Mouse (Mus musculus) thymus, postnatal 10 days (tissue): ENCODE data around the gene Ston2.

Experiments
- DNase-seq, 2 experiments: peaks; one replicate each; pipeline ENCODE4 v3.0.0; 2021; ENCODE audit warnings: low spot score in 2 of 2

Ston2 gene

DNA sequence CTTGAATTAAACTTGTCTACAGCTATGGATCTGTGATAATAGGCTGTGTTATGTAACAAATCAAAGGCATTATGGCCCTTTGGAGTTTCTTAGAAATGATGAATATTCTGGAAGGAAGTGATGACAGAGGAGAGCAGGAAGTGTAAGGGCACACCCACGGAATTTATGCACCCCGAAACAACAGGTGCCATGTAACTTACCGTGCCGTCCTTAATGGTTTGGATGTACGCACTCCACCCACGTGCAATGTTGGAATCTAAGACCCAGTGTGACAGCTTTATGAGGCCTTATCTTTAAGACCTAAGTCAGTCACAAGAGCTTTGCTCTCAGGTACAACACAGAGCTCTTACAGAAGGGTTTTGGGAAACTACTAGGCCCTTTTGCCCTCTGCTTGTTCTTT, 124.9 kb downstream of the Ston2 start:
- no peak for DNase-seq

DNA sequence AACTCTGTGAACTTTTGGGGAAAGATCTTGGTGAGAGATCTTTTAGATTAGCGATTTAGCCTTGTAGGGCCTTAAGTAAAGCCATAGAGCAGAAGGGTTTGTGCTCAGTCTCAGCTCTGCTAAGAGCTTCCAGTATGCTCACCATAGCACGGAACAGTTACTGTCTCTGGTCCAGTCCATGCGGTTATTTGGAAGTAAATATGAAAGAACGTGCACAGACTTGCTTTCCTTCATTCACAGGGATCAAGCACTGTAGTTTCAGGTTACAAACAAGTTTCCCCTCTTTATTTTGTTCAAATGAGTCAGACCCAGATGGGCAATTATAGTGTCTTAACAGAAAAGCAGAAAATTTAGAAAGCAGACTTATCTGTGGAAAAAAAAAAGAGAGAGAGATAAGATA, 125.3 kb downstream of the Ston2 start:
- no peak for DNase-seq

DNA sequence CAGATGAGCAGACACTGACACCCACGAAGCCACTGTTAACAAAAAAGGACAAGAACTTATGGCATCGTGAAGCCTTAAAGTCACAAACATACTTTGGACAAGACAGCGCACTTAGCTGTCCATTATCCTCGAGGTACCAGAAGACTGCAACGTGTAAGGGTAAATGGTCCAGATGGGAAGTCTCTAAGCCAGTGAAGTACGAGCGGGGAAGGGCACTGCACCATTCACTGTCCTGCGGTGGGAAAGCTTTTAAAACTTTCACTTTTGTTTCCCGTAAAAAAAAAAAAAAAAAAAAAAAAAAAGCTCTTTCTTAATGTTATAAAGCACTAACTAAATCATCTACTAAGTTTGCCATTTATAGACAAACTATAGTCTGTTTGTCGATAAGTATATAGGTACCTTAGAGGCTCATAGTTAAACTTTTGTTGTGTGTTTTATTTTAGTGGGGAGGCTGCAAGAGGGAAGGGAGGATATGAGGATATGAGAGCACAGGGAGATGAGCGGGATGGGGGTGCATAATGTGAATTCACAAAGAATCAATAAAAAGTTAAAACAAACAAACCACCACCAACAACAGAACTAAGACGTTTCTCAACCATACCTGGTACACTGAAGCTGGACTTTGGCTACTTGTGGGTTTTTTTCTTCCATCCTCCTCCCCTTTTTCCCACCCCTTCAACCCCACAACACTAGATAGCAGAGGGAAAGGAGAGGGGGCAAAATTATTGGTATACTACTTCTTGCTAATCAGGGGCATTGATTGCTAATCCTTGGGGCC, 127.4 kb downstream of the Ston2 start:
- no peak for DNase-seq

DNA sequence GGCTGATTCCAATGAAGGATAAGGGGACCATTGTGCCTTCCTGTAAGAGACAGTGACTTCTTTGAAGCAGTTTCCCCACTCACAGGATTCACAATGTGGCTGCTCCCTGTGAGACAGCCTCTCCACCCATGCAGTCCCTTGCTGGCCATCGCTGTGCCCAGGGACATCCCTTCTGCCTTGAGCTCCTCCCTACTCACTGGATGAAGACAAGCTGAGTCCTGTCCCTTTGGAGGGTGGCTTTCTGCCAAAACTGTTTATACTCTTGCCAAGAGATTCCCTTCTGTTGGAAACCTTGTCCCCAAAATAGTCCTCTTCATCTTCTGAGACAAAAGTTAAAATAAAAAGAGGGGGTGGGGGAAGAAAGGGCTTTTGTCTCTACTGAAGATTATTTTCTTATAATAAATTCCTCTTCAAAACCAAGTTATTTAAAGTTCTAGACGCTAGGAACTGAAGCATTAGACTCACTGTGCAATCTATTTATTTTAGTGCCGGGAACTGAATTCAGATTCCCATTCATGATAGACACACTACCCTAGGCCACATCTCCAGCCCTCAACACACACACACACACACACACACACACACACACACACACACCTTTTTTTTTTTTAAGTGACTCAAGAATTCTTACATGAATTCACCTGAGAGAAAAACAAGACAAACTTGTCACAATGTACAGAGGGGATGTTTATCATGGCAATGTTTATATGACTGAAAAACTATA, 133.6 kb downstream of the Ston2 start:
- DNase-seq = no peak

DNA sequence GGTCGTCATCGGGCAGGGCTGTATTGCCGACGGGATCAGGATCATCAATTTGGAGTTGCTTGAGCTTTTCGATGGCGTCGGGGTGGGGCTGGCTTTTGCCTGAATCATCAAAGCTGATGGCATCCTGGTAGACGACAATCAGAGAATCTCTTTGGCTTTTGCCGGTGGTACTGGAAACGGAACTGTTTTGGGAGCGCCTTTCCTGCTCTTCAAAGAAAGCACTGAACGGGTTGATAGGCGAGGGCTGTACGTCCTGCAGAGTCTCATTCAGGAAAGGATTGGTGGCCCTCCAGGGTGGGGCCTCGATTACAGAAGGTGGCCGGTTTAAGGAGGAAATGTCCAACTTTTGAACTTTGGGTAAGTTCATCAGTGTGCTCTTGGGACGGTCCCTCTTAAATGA, 139.8 kb downstream of the Ston2 start:
- no peak for DNase-seq

DNA sequence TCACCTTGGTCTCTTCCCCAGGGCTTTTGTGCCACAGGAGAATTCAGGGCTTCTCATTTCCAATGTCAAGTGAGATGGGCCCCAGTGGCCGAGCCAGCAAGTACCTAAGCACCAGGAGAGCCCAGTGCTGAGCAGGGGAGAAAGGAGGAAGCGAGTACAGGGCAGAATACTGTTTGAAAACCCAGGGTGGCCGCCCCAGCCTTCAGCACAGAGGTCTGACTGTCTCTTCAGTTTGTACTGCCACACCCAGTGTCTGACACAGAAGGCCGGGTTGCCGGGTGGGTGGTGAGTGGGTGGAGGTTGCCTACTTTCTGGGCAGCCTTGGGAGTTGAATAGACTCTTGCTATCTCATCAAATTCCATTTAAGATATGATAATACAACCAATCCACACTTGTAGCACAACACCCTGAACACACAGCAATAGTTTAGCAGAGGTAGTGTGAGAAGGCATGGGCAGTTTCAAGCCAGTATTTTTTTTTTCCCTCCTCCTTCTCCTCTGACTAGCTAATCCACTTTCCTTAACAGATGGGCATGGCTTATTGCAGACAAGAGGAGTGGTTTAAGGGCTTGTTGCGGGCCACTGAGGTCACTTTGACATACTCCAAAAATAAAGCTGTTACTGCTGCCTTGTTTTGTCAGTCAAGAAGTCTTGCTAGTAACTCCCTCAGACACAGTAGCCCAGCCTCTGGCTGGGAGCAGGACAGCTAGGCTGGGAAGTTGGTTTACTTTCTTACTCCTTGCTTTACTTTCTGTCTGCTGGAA, 142.6 kb downstream of the Ston2 start:
- no peak for DNase-seq

DNA sequence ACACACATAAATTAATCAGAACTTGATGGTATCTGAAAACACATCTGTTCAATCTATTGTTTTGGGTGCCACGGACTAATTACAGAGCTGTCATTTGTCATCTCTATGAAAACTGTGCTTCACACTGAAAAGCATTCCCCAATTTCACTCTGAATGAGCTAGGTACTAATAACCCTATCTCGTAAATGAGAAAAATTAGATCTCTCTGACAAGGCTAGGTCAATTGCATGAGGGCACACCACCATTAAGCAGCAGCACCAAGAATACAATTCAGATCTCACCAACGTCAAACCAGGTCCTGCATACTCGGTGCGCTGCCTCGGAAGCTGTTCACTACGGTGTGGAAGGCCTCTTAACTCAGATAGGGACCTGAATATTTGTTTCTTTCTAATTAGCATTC, 145.0 kb downstream of the Ston2 start:
- DNase-seq = no peak

DNA sequence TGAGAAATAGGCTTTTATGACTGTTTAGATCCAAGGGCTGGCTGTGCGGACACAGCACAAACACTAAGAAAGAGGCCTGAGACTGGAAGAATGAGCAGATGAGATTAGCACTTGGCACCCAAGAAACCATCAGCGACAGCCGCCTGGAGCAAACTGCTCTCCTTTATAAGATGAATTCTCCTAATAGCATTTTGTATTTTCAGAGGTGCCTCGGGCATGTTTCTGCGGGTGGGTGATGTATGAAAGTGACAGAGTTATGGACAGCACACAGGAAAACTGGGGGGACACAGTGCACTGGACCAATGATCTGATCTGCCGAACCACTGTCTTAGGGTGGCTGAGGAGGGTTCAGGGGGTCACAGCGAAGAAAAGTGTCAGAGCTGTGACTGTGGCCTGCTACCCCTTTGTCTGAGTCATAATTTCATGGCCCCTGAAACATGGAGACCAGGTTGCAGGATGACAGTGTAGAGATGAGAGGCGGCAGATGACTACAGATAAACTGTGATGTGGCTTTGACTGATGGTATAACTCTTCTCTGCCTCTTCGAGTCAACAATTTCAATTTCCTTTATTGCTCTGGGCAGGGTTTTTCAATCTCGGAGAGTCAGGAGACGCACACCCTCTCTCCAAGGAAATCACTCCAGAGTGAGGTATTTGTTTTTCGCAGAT, 145.6 kb downstream of the Ston2 start:
- no peak for DNase-seq

DNA sequence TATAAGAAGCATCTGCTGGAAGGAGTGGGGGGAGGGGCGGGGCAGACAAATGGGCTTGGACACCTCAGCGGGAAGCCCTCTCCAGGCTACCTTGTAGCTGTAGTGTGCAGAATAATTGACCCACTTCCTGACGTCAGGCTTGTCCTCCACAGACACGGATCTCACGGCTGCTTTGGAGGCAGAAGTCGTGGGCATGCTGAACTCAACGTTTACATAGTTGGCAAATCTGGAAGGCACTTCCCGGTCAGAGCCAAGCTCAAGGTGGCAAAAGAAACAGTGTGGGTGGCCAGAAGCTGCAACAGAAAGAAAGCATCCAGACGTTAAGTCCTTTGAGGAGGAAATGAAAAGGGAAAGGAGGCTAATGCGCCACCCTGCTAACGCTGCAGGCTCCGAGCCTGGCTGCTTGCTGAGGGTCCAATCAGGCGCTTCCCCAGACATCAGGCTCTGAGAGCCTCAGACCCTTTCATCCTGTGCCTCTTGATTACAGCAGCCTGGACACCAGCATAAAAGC, 146.5 kb downstream of the Ston2 start:
- no peak for DNase-seq

DNA sequence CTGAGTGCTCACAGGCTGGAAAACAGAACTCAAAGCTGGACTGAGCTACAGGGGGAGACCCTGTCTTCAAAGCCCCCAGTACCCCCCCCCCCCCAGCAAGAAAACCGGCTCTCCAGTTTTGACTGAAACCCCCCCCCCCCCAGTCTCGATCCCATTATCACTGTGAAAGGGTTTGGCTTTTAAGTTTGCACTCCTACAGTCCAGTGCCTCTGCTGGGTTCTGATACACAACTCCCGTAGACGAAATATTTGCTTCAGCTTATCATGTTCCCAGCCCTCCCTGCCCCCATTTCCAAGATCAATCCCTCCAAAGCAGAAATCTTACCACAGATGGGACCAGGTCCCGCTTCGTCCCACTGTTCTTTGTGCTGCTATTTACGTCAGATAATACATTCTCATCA, 147.1 kb downstream of the Ston2 start:
- DNase-seq = no peak

DNA sequence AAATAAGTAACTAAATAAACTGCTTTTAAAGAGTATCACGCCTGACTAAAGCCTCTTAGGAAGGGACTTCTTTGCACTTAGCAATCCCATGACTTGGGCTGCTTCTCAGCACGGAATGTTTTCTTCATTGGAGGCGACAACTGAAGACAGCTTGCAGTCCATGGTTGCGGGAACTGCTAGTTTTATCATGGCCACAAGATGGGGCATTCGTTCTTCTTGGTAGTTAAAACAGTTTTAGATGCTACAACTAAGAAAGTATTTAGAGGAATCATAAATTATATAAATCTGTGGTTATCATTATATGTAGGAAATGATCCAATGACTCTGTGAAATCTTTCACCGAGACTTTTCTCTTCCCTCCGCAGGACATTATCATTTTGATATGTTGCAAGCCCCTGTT, 147.5 kb downstream of the Ston2 start:
- peak in 1 of 2 experiments; percentile 53 for DNase-seq

DNA sequence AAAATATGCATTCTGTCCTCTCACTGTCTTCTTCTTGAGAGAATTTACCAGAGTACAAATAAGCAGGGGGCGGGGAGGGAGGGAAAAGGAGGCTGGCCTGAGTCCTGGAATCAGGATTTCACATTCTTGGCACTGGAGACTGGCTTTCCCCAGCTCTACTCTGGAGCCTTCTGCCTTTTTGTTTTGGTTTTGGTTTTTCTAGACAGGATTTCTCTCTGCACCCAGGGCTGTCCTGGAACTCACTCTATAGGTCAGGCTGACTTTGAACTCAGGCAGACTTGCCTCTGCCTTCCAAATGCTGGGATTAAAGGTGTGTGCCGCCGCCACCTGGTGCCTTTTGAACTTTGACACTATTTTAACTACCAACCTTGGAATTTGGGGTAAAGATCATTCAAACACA, 149.8 kb downstream of the Ston2 start:
- DNase-seq = no peak

DNA sequence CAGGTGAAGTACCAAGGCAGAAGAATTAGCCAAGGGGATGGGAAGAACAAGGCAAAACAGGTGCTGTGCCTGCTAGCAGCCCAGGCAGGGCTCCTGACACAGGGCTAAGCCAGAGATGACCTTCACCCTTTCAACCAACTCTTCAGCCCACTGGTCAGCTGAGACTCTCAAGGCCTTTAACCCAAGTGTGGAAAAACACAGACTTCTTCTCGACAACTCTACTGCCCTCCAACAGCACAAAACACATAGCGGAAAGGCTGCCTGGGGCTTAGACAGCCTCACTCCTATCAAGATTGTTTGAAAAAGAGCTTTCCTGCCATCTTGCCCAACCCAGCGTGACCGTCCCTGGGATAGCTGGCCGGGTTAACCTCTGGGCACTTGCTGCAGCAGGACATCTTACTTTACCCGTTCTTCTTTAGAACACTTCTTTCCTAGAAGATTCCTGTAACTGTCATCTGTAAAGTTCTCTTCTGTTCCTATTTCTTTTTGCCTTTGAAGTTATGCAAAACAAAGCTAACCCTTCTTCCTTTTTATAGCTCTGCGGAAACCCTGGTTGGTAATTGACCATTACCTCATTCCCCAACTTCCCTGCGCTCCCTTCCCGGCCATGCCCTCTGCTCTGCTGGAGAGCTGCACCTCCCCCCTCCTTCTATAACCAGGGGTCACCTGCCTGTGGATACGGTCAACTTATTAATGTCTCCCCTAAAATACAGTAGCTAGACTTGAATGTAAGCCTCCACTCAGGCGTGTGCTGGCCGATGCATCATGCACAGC, 150.9 kb downstream of the Ston2 start:
- no peak for DNase-seq

DNA sequence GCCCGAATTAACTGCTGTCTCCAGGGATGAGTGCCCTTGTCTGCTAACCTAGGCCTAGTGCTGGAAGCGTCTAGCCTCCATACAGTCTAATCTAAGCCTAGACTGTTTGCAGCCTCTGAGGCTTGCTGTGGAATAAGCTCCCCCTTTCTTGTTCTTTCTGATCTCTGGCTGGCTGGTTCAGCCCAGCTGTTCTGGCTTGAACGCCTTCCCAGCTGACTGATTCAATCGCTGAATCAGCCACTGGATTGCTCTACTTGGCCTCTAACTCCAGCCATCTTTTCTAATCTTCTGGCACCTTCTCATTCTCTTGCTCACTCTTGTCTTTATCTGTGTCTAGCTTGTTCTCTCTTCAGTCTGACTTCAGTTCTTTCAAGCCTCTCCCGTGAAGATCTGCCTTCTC, 161.7 kb downstream of the Ston2 start:
- no peak for DNase-seq

DNA sequence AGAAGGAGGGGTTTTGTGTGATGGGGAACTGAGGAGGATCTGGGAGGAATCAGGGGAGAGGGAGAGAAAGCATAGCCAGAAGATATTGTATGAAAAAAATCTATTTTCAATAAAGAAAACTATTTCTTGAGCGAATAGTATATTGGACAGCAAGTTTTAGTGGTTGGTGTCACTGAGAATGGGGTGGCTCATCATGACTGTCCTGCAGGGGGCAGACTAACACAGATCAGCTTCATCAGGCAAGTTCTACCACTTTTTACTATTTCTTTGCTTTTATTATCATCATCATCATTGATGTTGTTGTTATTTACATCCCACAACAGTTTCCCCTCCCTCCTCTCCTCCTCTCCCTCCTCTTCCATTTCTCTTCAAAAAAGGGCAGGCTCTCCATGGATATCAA, 163.2 kb downstream of the Ston2 start:
- DNase-seq = peak in 1 of 2 experiments; percentile 53

DNA sequence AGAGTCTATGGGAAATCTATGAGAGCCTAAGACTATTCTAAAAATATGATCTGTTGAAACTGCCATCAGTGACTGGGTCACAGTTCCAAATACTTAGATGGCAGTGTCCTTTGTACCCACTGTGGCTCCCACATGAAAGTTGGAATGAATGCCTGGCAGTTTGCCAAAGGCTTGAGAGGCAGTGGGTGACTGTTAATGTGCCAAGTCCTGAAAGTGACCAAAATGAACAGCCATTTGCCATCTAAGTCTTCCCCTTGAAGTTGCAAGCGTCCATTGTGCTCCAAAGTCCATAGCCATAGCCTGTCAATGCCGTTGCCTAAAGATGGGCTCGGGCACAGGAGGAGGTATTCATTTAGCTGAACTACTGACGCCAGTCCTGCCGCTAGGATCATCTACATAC, 178.8 kb downstream of the Ston2 start:
- no peak for DNase-seq

DNA sequence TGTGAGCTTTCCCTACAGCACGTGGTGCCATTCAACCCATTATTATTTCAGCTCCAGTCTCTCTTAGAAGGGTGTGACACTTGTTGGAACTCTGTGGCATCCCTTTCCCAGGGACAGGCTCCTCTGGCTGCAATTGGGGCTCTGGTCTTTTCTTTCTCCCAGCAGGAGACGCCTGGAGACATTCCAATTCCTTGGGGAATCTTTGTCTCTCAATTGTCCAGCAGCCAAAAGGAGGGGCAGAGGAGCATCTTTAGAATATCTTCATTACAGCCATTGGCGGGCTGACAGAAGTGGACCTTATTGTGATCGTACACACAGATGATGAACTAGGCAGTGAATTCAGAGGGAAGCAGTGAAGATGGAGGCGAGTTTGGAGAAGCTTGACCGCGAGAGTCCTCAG, 180.5 kb downstream of the Ston2 start:
- no peak for DNase-seq

DNA sequence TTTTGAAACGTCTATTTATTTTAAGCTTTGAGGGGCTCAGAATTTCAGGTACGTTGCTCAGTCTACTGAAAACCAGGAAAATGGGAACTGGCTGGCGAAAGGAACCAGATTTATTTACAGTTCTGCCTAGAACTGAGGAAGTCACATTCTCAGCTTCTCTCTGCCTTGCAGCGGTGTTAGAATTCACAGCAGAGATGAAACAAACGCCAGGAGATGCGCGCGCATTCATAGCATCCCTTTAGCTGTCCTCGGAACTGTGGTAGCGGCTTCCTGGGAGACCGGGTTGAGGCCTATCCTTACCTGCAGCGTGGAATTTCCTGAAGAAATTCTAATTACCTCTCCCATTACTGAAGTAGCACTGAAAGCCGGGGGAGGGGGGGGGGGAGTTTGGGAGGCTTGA, 181.5 kb downstream of the Ston2 start:
- no peak for DNase-seq

DNA sequence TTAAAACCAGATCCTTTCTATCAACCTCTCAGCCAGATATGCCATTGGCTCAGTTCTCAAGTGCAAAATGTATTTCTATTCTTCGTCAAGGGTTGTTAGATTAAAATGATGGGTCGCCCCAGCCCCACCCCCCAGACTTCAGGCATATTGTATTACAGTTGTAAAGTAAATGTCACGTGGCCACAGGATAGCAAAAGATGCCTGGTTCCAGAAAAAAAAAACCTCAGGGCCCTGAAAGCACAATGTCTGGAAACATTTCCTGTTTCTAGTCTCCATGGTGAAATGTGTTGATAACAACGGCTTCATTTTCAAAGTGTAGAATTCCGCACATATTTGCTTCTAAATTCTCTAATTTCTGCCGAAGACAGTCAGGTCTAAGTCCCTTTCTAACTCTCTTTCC, 183.6 kb downstream of the Ston2 start:
- DNase-seq = no peak

DNA sequence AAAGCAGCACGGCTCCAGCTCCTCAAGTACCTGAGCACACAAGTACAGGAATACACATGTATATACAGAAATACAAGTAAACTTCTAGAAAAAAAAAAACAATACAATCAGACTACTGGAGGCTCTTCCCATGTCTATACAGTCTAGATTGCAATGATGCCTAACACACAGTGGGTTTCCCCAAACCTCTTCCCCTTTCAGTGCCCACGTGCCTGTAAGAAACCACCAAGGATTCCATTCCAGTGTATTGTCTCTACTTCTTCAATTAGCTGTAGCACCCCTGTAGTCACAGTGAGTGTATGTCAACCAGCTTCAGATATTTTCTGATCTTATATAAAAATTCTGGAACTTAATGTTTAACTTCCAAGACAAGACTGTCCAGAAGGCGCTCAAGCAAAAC, 196.1 kb downstream of the Ston2 start:
- no peak for DNase-seq

DNA sequence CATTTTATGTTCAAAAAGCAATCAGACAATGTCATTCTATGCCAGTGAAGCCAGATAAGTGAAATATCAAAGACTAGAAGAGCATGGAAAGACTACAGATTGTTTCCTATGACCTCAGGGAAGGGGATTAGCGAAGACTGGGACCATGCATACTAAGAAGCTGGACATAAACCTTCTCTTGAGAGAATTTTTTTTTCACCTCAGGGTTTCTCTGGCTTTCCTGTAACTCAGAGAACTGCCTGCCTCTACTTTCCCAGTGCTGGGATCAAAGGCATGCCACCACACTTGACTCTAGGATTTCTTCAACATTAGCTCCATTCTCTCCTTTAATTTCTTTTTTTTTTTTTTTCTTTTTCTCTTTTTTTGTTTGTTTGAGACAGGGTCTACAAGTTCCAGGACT, 197.0 kb downstream of the Ston2 start:
- no peak for DNase-seq
